Mouse (Mus musculus) neural tube, embryonic 12.5 days (tissue): ENCODE results near the gene Garnl3. TPM values are rescaled to one million over a fixed set of nuclear protein-coding genes. Genes with fewer than 3 reads are reported as not detected.

Experiments
- ATAC-seq: fragments of 200-750 bp; cut with Nextera tagmentation; 2 replicates; pipeline ENCODE4 v1.8.0; 2017; ENCODE audit warnings: low read depth, mild to moderate bottlenecking, moderate TSS enrichment, moderate library complexity; ENCODE audit not compliant: low FRiP score
- H3K27ac ChIP-seq: fragments of 300-500 bp; sonication (generic); 2 replicates; pipeline ENCODE4 v1.5.1; 2016
- H3K27me3 ChIP-seq: fragments of 300-500 bp; sonication (generic); replicated peaks from 2 replicates; pipeline ENCODE4 v1.6.1; 2016; ENCODE audit warnings: mild to moderate bottlenecking
- H3K36me3 ChIP-seq: fragments of 300-500 bp; sonication (generic); 2 replicates; pipeline ENCODE4 v1.6.1; 2016; ENCODE audit warnings: mild to moderate bottlenecking
- H3K4me1 ChIP-seq: fragments of 300-500 bp; sonication (generic); 2 replicates; pipeline ENCODE4 v1.6.1; 2016
- H3K4me2 ChIP-seq: fragments of 300-500 bp; sonication (generic); replicated peaks from 2 replicates; pipeline ENCODE4 v1.6.1; 2016; ENCODE audit warnings: mild to moderate bottlenecking
- H3K4me3 ChIP-seq: fragments of 300-500 bp; sonication (generic); 2 replicates; pipeline ENCODE4 v1.5.1; 2016
- H3K9ac ChIP-seq: fragments of 300-500 bp; sonication (generic); 2 replicates; pipeline ENCODE4 v1.6.1; 2016; ENCODE audit warnings: mild to moderate bottlenecking
- H3K9me3 ChIP-seq: fragments of 300-500 bp; sonication (generic); 2 replicates; pipeline ENCODE4 v1.6.1; 2016; ENCODE audit warnings: mild to moderate bottlenecking
- WGBS: fragments of 180-500 bp; shearing (Covaris S2); methylation state at CpG from one replicate; pipeline ENCODE4 v1.1.7; 2016; 5-methylcytosine and 5-hydroxymethylcytosine counted together
- polyA plus RNA-seq: library from polyadenylated mRNA; unstranded; fragments of >200 nt; fragmentation: Nextera tagmentation; extraction: Ambion mirVana; gene quantifications from 2 replicates; pipeline ENCODE4 v1.2.1, GENCODE M21; 2016

The Garnl3 gene
- polyA plus RNA-seq, 1 experiment from 2014 or later: 23.3 TPM

GRCm38 (mm10) chr2:32974216-32974615 lies 157.2 kb downstream of the Garnl3 start:
- Histone ChIP-seq H3K4me1 (no peaks in the 10 kb centered on the region; the same call in 1 of the 2 replicates), H3K9ac (no peak overlapping the region), H3K36me3 (peaks cover 41% of the 10 kb centered on the region), H3K9me3 (no peaks in the 10 kb centered on the region), H3K27me3 (no peaks in the 10 kb centered on the region), H3K27ac (no peak overlapping the region), H3K4me2 (no peak overlapping the region), H3K4me3 (no peak overlapping the region)
- WGBS: 93% methylated on average over 8 of the region's 8 CpGs
- ATAC-seq: no peak

- no peak overlapping the region for H3K4me2 ChIP-seq
- no peak overlapping the region for H3K27ac ChIP-seq
- H3K4me1 ChIP-seq: peaks cover 15% of the 10 kb centered on the region
- WGBS: 32% methylated on average over 9 of the region's 9 CpGs
- peaks cover 37% of the 10 kb centered on the region for H3K36me3 ChIP-seq
- no peak overlapping the region for H3K9ac ChIP-seq
- H3K4me3 ChIP-seq: no peak overlapping the region
- no peak for ATAC-seq
- no peaks in the 10 kb centered on the region for H3K27me3 ChIP-seq
- H3K9me3 ChIP-seq: no peaks in the 10 kb centered on the region
Measured at GRCm38 (mm10) chr2:32971235-32971634, 160.2 kb downstream of the Garnl3 start.

- no peaks in the 10 kb centered on the region for H3K27me3 ChIP-seq
- H3K27ac ChIP-seq: no peak overlapping the region
- H3K9ac ChIP-seq: no peak overlapping the region
- ATAC-seq: no peak
- 89% methylated on average over 8 of the region's 8 CpGs for WGBS
- no peak overlapping the region for H3K4me3 ChIP-seq
- peaks cover 19% of the 10 kb centered on the region for H3K4me1 ChIP-seq
- H3K9me3 ChIP-seq: no peaks in the 10 kb centered on the region
- peaks cover 24% of the 10 kb centered on the region for H3K36me3 ChIP-seq
- no peak overlapping the region for H3K4me2 ChIP-seq
Measured at GRCm38 (mm10) chr2:32969326-32969725, 162.1 kb downstream of the Garnl3 start.

- Histone ChIP-seq H3K9me3 (no peaks in the 10 kb centered on the region), H3K4me2 (peak overlapping the region; percentile 88), H3K27me3 (no peaks in the 10 kb centered on the region), H3K27ac (no peak overlapping the region), H3K9ac (peak overlapping the region; percentile 67), H3K4me3 (no peak overlapping the region; the same call in 1 of the 2 replicates), H3K36me3 (peaks cover 24% of the 10 kb centered on the region), H3K4me1 (peaks cover 29% of the 10 kb centered on the region)
- no peak for ATAC-seq
- WGBS: 87% methylated on average over 9 of the region's 9 CpGs
Measured at GRCm38 (mm10) chr2:32968024-32968614, 163.3 kb downstream of the Garnl3 start.

GRCm38 (mm10) chr2:32966689-32967631 lies 164.5 kb downstream of the Garnl3 start:
- Histone ChIP-seq H3K4me2 (peak overlapping the region; percentile 88), H3K27ac (peak overlapping the region; percentile 51), H3K9me3 (no peaks in the 10 kb centered on the region), H3K27me3 (no peaks in the 10 kb centered on the region), H3K4me1 (peaks cover 41% of the 10 kb centered on the region), H3K36me3 (peaks cover 22% of the 10 kb centered on the region), H3K9ac (peak overlapping the region; percentile 67), H3K4me3 (peak overlapping the region; percentile 52)
- peak; percentile 82 for ATAC-seq
- WGBS: 2% methylated on average over 55 of the region's 55 CpGs

- H3K4me2 ChIP-seq: peak overlapping the region; percentile 88
- ATAC-seq: 0 out of 2 replicates have a peak, but pooled peaks have one; percentile 8
- H3K27me3 ChIP-seq: no peaks in the 10 kb centered on the region
- peaks cover 43% of the 10 kb centered on the region for H3K4me1 ChIP-seq
- H3K9me3 ChIP-seq: no peaks in the 10 kb centered on the region
- 10% methylated on average over 13 of the region's 13 CpGs for WGBS
- H3K4me3 ChIP-seq: peak overlapping the region; percentile 52
- peak overlapping the region; percentile 67 for H3K9ac ChIP-seq
- peaks cover 22% of the 10 kb centered on the region for H3K36me3 ChIP-seq
- peak overlapping the region; percentile 51 for H3K27ac ChIP-seq
Measured at GRCm38 (mm10) chr2:32966184-32966688, 165.2 kb downstream of the Garnl3 start.

- no peak for ATAC-seq
- Histone ChIP-seq H3K9me3 (no peaks in the 10 kb centered on the region), H3K27ac (no peak overlapping the region), H3K4me3 (no peak overlapping the region), H3K36me3 (peaks cover 22% of the 10 kb centered on the region), H3K4me2 (peak overlapping the region; percentile 88), H3K4me1 (peaks cover 48% of the 10 kb centered on the region), H3K27me3 (no peaks in the 10 kb centered on the region), H3K9ac (no peak overlapping the region)
- WGBS: 15% methylated on average over 7 of the region's 7 CpGs
Measured at GRCm38 (mm10) chr2:32965511-32966183, 165.8 kb downstream of the Garnl3 start.

- H3K27ac ChIP-seq: no peak overlapping the region
- 26% methylated on average over 10 of the region's 10 CpGs for WGBS
- H3K36me3 ChIP-seq: peaks cover 22% of the 10 kb centered on the region
- peaks cover 52% of the 10 kb centered on the region for H3K4me1 ChIP-seq
- no peaks in the 10 kb centered on the region for H3K9me3 ChIP-seq
- no peak for ATAC-seq
- no peak overlapping the region for H3K4me3 ChIP-seq
- H3K4me2 ChIP-seq: no peak overlapping the region
- H3K27me3 ChIP-seq: no peaks in the 10 kb centered on the region
- no peak overlapping the region for H3K9ac ChIP-seq
Measured at GRCm38 (mm10) chr2:32964659-32965457, 166.6 kb downstream of the Garnl3 start.

GRCm38 (mm10) chr2:32963981-32964380 lies 167.5 kb downstream of the Garnl3 start:
- WGBS: 88% methylated on average over 1 of the region's 1 CpGs
- Histone ChIP-seq H3K4me1 (peaks cover 52% of the 10 kb centered on the region), H3K27me3 (no peaks in the 10 kb centered on the region), H3K36me3 (peaks cover 22% of the 10 kb centered on the region), H3K27ac (no peak overlapping the region), H3K4me2 (peak overlapping the region; percentile 94), H3K9me3 (no peaks in the 10 kb centered on the region), H3K4me3 (no peak overlapping the region), H3K9ac (no peak overlapping the region)
- ATAC-seq: no peak

GRCm38 (mm10) chr2:32963544-32963943 lies 167.9 kb downstream of the Garnl3 start:
- ATAC-seq: no peak
- Histone ChIP-seq H3K4me2 (peak overlapping the region; percentile 94), H3K9ac (peak overlapping the region; percentile 95; the same call in 1 of the 2 replicates), H3K36me3 (peaks cover 22% of the 10 kb centered on the region), H3K4me3 (peak overlapping the region; percentile 85; the same call in 1 of the 2 replicates), H3K27me3 (no peaks in the 10 kb centered on the region), H3K4me1 (peaks cover 52% of the 10 kb centered on the region), H3K27ac (no peak overlapping the region), H3K9me3 (no peaks in the 10 kb centered on the region)
- 73% methylated on average over 4 of the region's 4 CpGs for WGBS

GRCm38 (mm10) chr2:32962875-32963220 lies 168.6 kb downstream of the Garnl3 start:
- Histone ChIP-seq H3K4me1 (peaks cover 48% of the 10 kb centered on the region), H3K36me3 (peaks cover 22% of the 10 kb centered on the region), H3K9ac (peak overlapping the region; percentile 95), H3K27me3 (no peaks in the 10 kb centered on the region), H3K4me2 (peak overlapping the region; percentile 94), H3K27ac (no peak overlapping the region), H3K4me3 (peak overlapping the region; percentile 85), H3K9me3 (no peaks in the 10 kb centered on the region)
- WGBS: 10% methylated on average over 9 of the region's 9 CpGs
- ATAC-seq: no peak
